Mouse (Mus musculus): ENCODE data around the gene Lhfpl3. TPM values are rescaled to one million over a fixed set of nuclear protein-coding genes. Genes with fewer than 3 reads are reported as not detected.

The Lhfpl3 gene
- polyA plus RNA-seq, 1 experiment = 0.64 TPM

GRCm38 (mm10) chr5:23114249-23114648, 368.4 kb downstream of the Lhfpl3 start:
- Histone ChIP-seq H3K27me3 (ENCODE audit: control insufficient read depth, insufficient read depth, low read length) (no peaks in the 10 kb centered on the region), H3K27ac (ENCODE audit: control insufficient read depth, insufficient read depth, low read depth, low read length) (no peak overlapping the region), H3K4me3 (ENCODE audit: control insufficient read depth, low read depth, low read length) (no peak overlapping the region), H3K4me1 (ENCODE audit: control insufficient read depth, insufficient read depth, low read length) (no peaks in the 10 kb centered on the region), H3K36me3 (ENCODE audit: control insufficient read depth, insufficient read depth, low read length) (no peaks in the 10 kb centered on the region)
- TF ChIP-seq POLR2A (IDR thresholded peaks at IDR 0.05; ENCODE audit: control insufficient read depth, low read depth, low read length) (no peak), CTCF (IDR thresholded peaks at IDR 0.05; ENCODE audit: control insufficient read depth, insufficient read depth, insufficient replicate concordance, low read depth, low read length) (no peak)

DNA sequence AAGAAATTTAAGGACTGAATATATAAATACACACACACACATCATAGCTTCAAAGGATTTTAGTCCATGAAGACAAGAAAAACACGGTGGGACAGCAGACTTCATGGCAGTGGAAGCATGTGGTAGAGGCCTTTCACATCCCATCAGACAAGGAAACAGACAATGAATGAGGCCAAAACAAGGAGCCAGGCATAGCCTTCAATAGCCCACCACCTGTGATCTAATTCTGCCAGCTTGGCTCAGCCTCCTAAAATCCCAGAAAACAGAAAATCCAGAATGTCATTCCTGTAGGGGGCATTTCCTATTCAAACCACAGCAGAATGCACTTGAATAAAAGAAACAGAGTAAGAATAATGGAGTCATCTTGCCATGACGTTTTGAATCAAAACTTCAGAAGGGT, 381.0 kb downstream of the Lhfpl3 start:
- Histone ChIP-seq H3K4me1 (ENCODE audit: control insufficient read depth, insufficient read depth, low read length) (no peaks in the 10 kb centered on the region), H3K36me3 (ENCODE audit: control insufficient read depth, insufficient read depth, low read length) (no peaks in the 10 kb centered on the region), H3K4me3 (ENCODE audit: control insufficient read depth, low read depth, low read length) (no peak overlapping the region), H3K27me3 (ENCODE audit: control insufficient read depth, insufficient read depth, low read length) (no peaks in the 10 kb centered on the region), H3K27ac (ENCODE audit: control insufficient read depth, insufficient read depth, low read depth, low read length) (no peak overlapping the region)
- TF ChIP-seq POLR2A (IDR thresholded peaks at IDR 0.05; ENCODE audit: control insufficient read depth, low read depth, low read length) = no peak
- no peak for TF ChIP-seq CTCF (IDR thresholded peaks at IDR 0.05; ENCODE audit: control insufficient read depth, insufficient read depth, insufficient replicate concordance, low read depth, low read length)

DNA sequence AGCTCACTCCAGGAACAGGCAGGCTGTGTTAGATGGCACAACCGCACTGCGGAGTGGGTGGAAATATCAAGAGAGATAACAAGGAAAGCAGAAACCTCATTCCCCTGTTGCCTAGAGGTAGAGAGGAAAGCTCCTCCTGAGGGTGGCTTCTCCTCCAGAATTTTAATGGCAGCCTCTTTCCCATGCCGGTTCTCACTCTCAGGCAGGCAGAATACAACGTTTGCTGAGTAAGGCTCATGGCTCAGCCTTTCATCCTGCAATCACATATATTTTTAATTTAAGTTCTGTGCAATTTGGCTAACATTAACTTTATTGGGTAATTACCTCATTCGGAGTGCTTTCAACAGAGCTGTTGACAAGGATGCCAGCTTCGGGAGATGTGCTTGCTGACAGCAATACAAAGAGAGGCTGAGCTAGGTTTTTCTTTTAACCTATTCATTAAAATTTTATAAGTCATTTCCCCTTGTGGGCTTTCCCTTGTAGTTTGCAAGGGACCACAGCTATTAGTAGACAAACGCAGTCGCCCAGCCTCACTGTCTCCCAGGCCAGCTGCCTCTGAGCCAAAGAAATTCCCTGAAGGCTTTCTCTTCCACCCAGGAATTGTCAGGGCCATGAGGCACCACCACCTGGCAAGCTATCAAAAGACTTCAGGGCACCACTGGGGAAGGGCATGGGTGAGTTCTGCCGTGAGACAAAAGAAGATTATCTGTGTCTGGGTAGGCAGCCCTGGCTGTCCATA, 394.5 kb downstream of the Lhfpl3 start:
- H3K4me3 ChIP-seq (ENCODE audit: control insufficient read depth, low read depth, low read length) = no peak overlapping the region
- H3K36me3 ChIP-seq (ENCODE audit: control insufficient read depth, insufficient read depth, low read length) = no peaks in the 10 kb centered on the region
- H3K27me3 ChIP-seq (ENCODE audit: control insufficient read depth, insufficient read depth, low read length) = no peaks in the 10 kb centered on the region
- no peak overlapping the region for H3K27ac ChIP-seq (ENCODE audit: control insufficient read depth, insufficient read depth, low read depth, low read length)
- TF ChIP-seq POLR2A (IDR thresholded peaks at IDR 0.05; ENCODE audit: control insufficient read depth, low read depth, low read length) (no peak), CTCF (IDR thresholded peaks at IDR 0.05; ENCODE audit: control insufficient read depth, insufficient read depth, insufficient replicate concordance, low read depth, low read length) (no peak)
- peaks cover 4% of the 10 kb centered on the region; the same call in 1 of the 2 replicates for H3K4me1 ChIP-seq (ENCODE audit: control insufficient read depth, insufficient read depth, low read length)

DNA sequence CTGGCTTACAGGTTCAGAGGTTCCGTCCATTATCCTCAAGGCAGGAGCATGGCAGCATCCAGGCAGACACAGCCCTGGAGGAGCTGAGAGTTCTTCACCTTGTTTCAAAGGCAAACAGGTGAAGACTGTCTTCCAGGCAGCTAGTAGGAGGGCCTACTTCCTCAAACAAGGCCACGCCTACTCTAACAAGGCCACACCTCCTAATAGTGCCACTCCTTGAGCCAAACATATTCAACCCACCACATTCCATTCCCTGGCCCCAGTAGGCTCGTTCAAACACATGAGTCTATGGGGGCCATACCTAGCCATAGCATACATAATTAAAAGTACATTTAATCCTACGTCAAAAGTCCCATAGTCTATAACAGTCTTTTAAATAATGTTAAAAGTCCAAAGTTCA, 407.4 kb downstream of the Lhfpl3 start:
- no peak overlapping the region for H3K27ac ChIP-seq (ENCODE audit: control insufficient read depth, insufficient read depth, low read depth, low read length)
- no peaks in the 10 kb centered on the region for H3K27me3 ChIP-seq (ENCODE audit: control insufficient read depth, insufficient read depth, low read length)
- H3K4me3 ChIP-seq (ENCODE audit: control insufficient read depth, low read depth, low read length) = no peak overlapping the region
- no peak for TF ChIP-seq CTCF (IDR thresholded peaks at IDR 0.05; ENCODE audit: control insufficient read depth, insufficient read depth, insufficient replicate concordance, low read depth, low read length)
- no peak for TF ChIP-seq POLR2A (IDR thresholded peaks at IDR 0.05; ENCODE audit: control insufficient read depth, low read depth, low read length)
- no peaks in the 10 kb centered on the region for H3K36me3 ChIP-seq (ENCODE audit: control insufficient read depth, insufficient read depth, low read length)
- H3K4me1 ChIP-seq (ENCODE audit: control insufficient read depth, insufficient read depth, low read length) = no peaks in the 10 kb centered on the region

DNA sequence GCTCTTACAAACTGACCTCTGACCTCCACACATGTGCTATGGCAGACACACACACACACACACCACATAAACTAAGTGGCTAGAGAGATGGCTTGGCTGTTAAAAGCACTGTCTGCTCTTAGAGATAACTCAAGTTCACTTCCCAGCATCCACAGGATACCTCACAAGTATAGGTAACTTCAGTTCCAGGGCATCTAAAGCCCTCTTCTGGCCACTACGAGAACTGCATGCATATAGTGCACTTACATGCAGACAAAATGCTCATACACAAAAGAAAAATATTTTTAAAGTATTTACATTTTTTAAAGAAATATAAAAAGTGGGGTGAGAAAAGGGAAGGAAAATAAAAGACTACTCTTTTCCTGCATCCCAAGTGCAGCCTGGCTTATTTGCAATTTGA, 408.6 kb downstream of the Lhfpl3 start:
- Histone ChIP-seq H3K27me3 (ENCODE audit: control insufficient read depth, insufficient read depth, low read length) (no peaks in the 10 kb centered on the region), H3K4me1 (ENCODE audit: control insufficient read depth, insufficient read depth, low read length) (no peaks in the 10 kb centered on the region), H3K27ac (ENCODE audit: control insufficient read depth, insufficient read depth, low read depth, low read length) (no peak overlapping the region), H3K36me3 (ENCODE audit: control insufficient read depth, insufficient read depth, low read length) (no peaks in the 10 kb centered on the region), H3K4me3 (ENCODE audit: control insufficient read depth, low read depth, low read length) (no peak overlapping the region)
- no peak for TF ChIP-seq POLR2A (IDR thresholded peaks at IDR 0.05; ENCODE audit: control insufficient read depth, low read depth, low read length)
- TF ChIP-seq CTCF (IDR thresholded peaks at IDR 0.05; ENCODE audit: control insufficient read depth, insufficient read depth, insufficient replicate concordance, low read depth, low read length) = no peak

- H3K27me3 ChIP-seq (ENCODE audit: control insufficient read depth, insufficient read depth, low read length) = no peaks in the 10 kb centered on the region
- H3K27ac ChIP-seq (ENCODE audit: control insufficient read depth, insufficient read depth, low read depth, low read length) = no peak overlapping the region
- TF ChIP-seq CTCF (IDR thresholded peaks at IDR 0.05; ENCODE audit: control insufficient read depth, insufficient read depth, insufficient replicate concordance, low read depth, low read length) (no peak), POLR2A (IDR thresholded peaks at IDR 0.05; ENCODE audit: control insufficient read depth, low read depth, low read length) (no peak)
- no peaks in the 10 kb centered on the region for H3K36me3 ChIP-seq (ENCODE audit: control insufficient read depth, insufficient read depth, low read length)
- no peak overlapping the region for H3K4me3 ChIP-seq (ENCODE audit: control insufficient read depth, low read depth, low read length)
- no peaks in the 10 kb centered on the region for H3K4me1 ChIP-seq (ENCODE audit: control insufficient read depth, insufficient read depth, low read length)
Observed at GRCm38 (mm10) chr5:23165947-23166350, 420.1 kb downstream of the Lhfpl3 start.

DNA sequence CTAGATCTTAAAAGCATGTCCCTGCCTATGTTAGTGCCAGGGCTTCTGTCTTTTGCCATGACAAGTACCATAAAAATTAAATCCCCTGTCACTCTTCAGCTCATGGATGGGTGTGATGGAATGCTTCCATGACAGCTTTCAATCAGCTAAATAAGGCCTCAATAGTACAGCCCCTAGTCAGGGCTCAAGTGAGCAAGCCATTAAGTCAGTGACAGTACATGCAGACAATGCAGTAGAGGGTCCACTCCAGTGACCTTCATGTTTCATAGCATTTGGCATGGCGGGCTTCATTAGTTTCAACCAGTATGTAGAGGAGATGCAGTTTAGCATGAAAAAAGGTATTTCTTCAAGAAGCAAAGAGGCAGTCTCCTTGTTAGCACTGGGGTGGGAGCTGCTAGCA, 420.8 kb downstream of the Lhfpl3 start:
- TF ChIP-seq CTCF (IDR thresholded peaks at IDR 0.05; ENCODE audit: control insufficient read depth, insufficient read depth, insufficient replicate concordance, low read depth, low read length) (no peak), POLR2A (IDR thresholded peaks at IDR 0.05; ENCODE audit: control insufficient read depth, low read depth, low read length) (no peak)

More for the DNA sequence above, 420.8 kb downstream of the Lhfpl3 start:
- Histone ChIP-seq H3K27ac (ENCODE audit: control insufficient read depth, insufficient read depth, low read depth, low read length) (no peak overlapping the region), H3K4me3 (ENCODE audit: control insufficient read depth, low read depth, low read length) (no peak overlapping the region), H3K4me1 (ENCODE audit: control insufficient read depth, insufficient read depth, low read length) (no peaks in the 10 kb centered on the region), H3K27me3 (ENCODE audit: control insufficient read depth, insufficient read depth, low read length) (no peaks in the 10 kb centered on the region), H3K36me3 (ENCODE audit: control insufficient read depth, insufficient read depth, low read length) (no peaks in the 10 kb centered on the region)
